Mouse (Mus musculus) layer of hippocampus, postnatal 36 days (tissue): ENCODE data around the gene Slc16a1. TPM values are rescaled to one million over a fixed set of nuclear protein-coding genes. Genes with fewer than 3 reads are reported as not detected.
A peak's percentile ranks its signal among the peaks of the same experiment; 100 is the strongest.
"Not testable (repeated sequence)": the region's sequence is repeated elsewhere in the genome, so short reads cannot be mapped to it uniquely, and the experiment has no call there.

Experiments
- DNase-seq, 2 experiments: peaks; one replicate each; pipeline ENCODE4 v3.0.0; 2022
- total RNA-seq, 2 experiments: library from RNA; stranded (reverse); gene quantifications; 2 replicates each; pipeline ENCODE4 v1.2.3; 2021

Slc16a1 gene
- total RNA-seq, 2 experiments from 2014 or later = 24.1 to 29.1 TPM

DNA sequence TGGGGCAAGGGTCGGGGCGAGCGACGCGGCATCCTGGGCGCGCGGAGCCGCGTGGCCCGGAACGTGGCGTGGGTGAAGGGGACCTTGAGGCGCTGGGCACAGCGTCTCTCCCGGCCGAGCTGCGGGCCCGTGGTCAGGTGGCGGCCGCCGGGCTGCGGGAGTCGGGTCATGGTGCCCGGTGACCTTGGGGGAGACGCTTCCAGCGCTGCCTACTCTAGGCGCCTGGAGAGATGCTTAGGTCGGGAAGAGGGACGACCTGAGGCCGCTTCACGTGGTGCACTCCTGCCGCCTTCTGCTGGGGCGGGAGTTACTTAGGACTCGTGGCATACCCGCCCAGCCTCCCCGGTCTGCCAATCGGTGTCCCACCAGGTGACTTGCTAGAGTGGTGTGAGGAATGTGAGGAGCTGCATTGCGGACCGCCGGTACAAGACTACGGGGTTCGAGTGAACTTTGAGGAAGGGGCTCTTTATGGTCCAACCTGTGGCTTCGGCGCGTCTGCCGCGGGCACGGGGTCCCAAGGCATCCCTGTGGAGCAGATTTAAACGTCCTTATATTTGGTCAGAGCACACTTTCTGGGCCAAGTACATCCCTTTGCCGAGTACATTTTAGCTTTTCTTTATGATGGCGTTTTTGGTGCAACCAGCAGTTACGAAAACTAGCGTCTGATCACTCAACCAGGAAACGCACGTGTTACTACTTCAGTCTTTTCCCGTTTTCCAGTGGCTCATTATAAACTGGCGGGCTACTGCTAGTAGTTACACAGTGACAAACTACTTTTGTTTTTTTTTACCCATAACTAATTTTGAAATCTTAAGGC is 672 bp downstream of the Slc16a1 start:
- peak; percentile 50 to 54 for DNase-seq

- no peak for DNase-seq
Observed at GRCm38 (mm10) chr3:104639749-104640368, 1.4 kb downstream of the Slc16a1 start.

GRCm38 (mm10) chr3:104640855-104641254 is 2.4 kb downstream of the Slc16a1 start:
- DNase-seq = no peak

DNA sequence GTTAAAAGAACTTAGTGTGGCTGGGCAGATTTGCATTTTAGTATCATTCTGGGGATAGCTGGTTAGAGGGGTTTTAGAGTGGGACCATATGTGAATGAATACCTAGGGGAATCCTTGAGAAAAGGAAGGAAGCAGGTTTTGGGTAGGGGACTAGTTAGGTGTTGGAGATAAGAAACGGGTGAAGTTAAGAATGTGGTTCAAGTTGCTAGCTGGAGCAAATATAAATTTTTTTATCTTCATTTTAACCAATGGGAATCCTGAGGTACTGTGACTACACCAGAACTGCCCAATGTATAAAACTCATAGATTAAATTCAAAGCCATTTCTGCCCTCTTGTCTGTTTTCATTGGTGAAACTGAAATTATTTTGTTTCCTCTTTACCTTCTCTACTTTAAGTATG is 2.8 kb downstream of the Slc16a1 start:
- DNase-seq = no peak

DNA sequence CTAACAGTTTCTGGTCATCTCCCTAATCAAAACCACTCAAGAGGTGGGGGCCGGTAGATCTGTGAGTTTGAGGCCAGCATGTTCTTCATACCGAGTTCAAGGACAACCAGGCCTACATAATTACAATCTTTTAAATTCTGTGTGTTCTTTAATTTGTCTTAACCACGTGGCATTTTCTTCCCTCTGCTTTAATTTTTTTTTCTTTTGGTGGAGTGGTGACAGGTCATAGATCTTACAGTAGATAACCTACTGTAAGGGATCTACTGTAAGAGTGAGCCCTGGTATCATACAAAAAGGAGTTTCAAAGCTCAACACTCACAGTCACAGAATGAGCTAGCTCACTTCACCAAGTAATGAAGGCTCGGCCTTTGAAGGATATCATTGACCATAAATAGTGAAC is 4.6 kb downstream of the Slc16a1 start:
- DNase-seq = no peak

DNA sequence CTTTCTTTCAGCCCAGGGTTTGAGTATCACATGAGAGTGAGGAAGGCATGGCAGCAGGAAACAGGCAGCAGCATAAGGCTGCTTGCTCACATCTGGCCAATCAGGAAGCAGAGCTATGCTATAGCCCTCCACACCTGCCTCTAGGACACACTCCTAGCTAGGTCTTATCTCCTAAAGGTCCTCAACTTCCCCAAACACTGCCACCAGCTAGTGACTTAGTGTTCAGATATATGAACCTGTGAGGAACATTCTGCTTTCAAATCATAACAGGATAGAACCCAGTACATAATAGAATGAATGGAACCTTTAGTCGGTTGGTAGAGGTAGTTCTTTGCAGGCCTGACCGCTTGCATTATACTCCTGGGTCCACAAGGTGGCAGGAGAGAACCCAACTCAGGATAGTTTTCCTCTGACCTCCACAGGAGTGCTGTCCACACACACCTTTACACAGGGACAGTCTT is 5.4 kb downstream of the Slc16a1 start:
- DNase-seq = peak; percentile 25 to 35

GRCm38 (mm10) chr3:104644371-104644770 is 5.9 kb downstream of the Slc16a1 start:
- no peak for DNase-seq

- DNase-seq = no peak
Observed at GRCm38 (mm10) chr3:104654219-104654618, 15.8 kb downstream of the Slc16a1 start.

DNA sequence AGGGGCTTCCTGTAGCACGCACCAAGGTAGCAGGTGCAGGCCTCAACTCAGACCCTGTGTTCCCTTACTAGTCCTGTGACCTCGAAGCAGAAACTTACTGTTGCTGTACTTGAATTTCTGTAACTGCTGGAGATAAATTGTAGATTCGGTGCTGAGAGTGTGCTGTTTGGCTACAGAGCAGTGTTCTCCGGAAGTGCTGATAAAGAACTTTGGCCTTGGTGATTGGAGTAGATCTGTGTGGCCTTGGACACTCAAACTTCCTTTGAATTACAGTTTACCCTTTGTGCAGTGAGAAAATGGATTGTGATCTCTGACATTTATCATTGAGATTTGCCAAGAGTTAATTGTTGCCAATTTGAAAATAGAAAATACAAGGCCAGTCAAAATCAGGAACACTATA is 16.5 kb downstream of the Slc16a1 start:
- no peak for DNase-seq

DNA sequence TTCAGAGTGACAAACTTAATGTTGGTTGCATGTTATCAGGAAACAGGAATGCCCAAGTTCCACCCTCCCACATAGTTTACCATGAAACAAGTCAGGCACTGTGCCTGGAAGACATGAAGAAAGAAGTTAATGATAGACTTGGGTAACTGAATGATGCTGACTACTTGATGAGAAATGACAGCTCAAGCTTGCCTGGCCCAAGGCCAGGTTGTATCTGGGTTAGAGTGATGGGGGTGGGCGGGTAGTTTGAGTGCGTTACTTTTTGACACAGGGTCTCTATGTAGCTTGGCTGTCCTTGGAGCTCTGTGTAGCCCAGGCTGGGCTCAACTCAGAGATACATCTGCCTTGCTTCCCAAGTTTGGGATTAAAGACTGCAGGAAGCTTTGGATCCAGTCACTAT is 20.2 kb downstream of the Slc16a1 start:
- DNase-seq = no peak

- no peak for DNase-seq
Observed at GRCm38 (mm10) chr3:104659758-104660157, 21.3 kb downstream of the Slc16a1 start.

GRCm38 (mm10) chr3:104660522-104660921 is 22.1 kb downstream of the Slc16a1 start:
- no peak for DNase-seq

GRCm38 (mm10) chr3:104662007-104662406 is 23.5 kb downstream of the Slc16a1 start:
- no peak for DNase-seq

DNA sequence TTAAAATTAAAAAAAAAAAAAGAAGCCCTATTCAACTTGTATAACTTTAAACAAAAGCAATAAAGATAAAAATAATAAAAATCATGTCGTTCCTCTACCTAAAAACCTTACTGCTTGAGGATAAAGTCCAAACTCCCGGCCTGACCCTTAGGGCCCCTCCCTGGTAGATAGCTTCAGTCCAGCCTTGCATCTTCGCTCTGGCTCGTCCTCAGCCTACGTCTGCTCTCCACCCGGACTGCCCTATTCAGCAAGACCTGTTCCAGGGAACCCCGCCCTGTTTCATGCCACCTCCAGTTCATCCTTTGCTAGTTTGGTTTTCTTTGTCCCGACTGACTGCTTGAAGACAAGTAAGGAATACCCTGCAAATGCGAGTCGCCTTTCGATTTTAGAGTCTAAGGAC is 24.5 kb downstream of the Slc16a1 start:
- no peak for DNase-seq

DNA sequence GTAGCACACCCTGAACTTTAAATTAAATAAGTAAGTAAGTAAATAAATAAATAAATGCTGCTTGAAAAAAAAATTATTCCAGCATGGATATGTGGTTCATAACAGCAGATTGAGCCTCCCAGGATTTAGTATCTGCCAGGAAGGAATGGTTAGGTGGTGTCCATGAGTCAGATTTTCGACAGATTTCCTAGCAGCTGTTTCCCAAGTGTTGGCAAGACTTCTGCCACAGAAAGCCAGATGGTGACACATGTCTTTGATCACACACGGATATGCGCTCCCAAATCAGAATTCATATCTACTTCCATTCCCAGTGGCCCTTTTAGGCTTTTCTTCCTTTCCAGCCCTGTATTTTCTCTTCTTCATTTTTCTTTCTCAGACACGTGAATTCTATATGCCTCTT is 28.5 kb downstream of the Slc16a1 start:
- peak; percentile 70 to 74 for DNase-seq

- no peak for DNase-seq
Observed at GRCm38 (mm10) chr3:104667451-104667850, 29.0 kb downstream of the Slc16a1 start.

DNA sequence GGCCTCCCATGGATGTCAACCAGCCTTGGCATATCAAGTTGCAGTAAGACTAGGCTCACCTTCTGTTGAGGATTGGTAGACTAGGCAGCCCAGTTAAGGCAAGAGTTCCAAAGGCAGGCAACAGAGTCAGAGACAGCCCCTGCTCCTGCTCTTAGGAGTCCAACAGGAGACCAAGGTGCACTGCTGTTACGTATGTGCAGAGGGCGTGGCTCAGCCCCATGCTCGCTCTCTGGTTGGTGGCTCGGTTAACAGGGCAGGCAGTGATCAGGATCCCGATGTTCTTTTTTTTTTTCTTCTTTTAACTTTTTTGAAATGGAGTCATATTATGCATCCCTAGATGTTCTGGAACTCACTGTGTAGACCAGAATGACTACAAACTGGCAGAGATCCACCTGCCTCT is 30.5 kb downstream of the Slc16a1 start:
- DNase-seq = no peak

- no peak for DNase-seq
Observed at GRCm38 (mm10) chr3:104669856-104670182, 31.4 kb downstream of the Slc16a1 start.

DNA sequence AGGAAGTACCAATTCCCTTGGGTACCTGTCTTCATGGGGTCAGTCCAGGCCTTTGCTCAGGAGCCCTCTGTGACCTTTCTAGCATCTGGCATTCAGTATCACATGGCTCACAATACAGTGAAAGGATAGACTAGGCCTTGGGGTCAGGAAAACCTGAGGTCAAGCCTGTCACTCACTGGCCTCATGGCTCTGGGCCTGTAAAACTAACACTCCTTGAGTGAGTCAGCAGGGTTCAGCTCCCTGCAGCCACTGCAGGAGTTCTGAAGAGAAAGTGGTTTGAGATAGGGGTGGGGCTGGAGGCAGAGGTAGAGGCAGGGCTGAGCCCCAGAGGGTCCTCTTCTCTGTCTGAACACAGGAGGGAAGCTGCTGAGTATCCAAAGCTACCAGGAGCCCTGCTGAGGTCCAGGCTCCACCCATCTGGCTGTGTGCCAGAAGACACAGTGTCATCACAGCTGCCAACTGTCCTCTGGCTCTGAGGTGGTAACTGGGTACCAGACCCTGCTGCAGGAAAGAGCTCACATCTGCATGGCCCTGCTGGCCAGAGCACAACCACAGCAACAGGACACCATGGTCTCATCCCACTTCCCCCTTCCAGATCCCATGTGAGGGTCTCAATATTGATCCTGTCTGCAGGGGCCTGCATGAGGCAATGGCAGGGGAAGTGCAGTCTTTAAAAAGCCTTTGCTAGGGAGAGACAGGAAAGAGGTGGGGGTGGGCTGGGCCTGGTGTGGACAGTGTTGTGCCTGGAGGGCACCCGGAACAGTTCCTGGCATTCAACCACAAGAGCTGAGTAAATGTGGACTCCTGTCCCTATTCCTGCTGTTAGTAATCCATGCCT is 31.9 kb downstream of the Slc16a1 start:
- not testable (repeated sequence) for DNase-seq

- peak in 1 of 2 experiments; percentile 25 for DNase-seq
Observed at GRCm38 (mm10) chr3:104671543-104671942, 33.1 kb downstream of the Slc16a1 start.

DNA sequence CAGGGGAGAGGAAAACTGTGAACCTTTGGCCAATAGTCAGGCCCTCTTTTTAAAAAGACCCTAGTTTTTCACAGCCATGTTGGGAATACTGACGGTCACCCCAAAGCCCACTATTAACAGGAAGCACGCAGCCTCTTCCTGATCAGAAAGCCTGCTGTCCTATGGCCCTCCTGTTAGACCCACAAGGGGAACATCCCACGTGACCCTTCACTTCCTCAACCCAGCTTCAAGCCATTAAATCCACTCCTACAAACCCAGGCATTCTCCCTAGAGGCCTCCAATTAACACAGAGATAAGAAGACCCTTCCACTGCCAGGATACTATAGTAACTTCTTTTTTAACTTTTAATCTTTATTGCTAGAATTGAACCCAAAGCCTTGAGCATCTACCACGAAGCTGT is 33.6 kb downstream of the Slc16a1 start:
- no peak for DNase-seq

DNA sequence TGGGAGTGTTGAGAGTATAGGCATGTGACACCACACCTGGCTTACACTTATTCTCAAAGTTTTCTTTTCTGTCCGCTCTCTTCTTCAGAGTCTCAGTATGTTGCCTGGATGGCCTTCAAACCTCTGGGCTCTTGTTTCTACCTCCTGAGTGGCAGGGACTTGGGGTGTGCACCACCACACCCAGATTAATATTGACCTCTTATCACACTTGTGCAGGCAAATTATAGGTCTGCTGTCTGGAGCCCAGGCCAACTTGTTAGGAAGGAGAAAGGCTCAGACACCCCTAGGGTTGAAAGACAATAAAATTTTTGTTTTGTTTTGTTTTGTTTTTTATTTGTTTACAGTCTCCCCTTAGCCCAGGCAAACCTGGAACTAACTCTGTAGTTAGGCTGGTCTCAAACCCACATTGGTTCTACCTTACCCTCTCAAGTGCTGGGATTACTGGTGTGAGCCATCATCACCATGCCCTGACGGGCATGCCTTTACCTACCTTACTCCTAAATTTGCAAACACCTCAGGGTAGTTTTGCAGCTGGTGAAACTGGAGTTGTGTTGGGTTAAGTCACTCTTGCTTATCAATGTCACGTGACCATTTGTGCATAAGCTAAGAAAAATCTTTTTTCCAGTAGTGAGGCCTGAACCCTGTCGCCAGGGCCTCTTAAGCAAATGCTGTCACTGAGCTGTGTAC is 35.3 kb downstream of the Slc16a1 start:
- no peak for DNase-seq
